Mouse (Mus musculus) heart, adult 8-10 months (tissue): ENCODE results near the gene Slx1b. TPM values are rescaled to one million over a fixed set of nuclear protein-coding genes. Genes with fewer than 3 reads are reported as not detected.

Experiments
- total RNA-seq, 4 experiments: library from RNA; stranded (reverse); gene quantifications; 2 replicates each; pipeline ENCODE4 v1.2.4; 2022

The Slx1b gene
- total RNA-seq, 4 experiments from 2014 or later = 3.2 to 6.2 (median 5.4) TPM

Other genes with a start within 250 kb of the Slx1b start
- gene Atp2a1, start 232.7 kb downstream of the Slx1b start, total RNA-seq = 10 to 100 TPM in 1 of 4 experiments, 1 to 10 TPM in 3; 6.8 to 12.2 (median 8.8) TPM
- gene Sh2b1, start 220.4 kb downstream of the Slx1b start, total RNA-seq = 10 to 100 TPM; 38.6 to 46.6 (median 44.3) TPM
- 100 to 1,000 TPM; 288 to 326 (median 304) TPM for gene Tufm, start 208.4 kb downstream of the Slx1b start, total RNA-seq
- 10 to 100 TPM; 30.7 to 39.3 (median 35.2) TPM for gene Atxn2l, start 192.3 kb downstream of the Slx1b start, total RNA-seq
- gene Eif3c, start 129.4 kb downstream of the Slx1b start, total RNA-seq = 100 to 1,000 TPM; 141 to 155 (median 143) TPM
- gene Apobr, start 110.8 kb downstream of the Slx1b start, total RNA-seq = 1 to 10 TPM in 2 of 4 experiments, under 1 TPM in 2; 0.44 to 1.9 (median 0.75) TPM
- gene Cln3, start 110.0 kb downstream of the Slx1b start, total RNA-seq = 10 to 100 TPM; 12.9 to 15.6 (median 14.1) TPM
- gene Il27, start 100.8 kb downstream of the Slx1b start, total RNA-seq = not detected
- gene Nupr1, start 64.9 kb downstream of the Slx1b start, total RNA-seq = 1 to 10 TPM; 3.5 to 5.3 (median 4.7) TPM
- gene Sgf29, start 46.5 kb downstream of the Slx1b start, total RNA-seq = 10 to 100 TPM; 21.6 to 26.2 (median 24.9) TPM
- 10 to 100 TPM; 18.6 to 38.7 (median 31.5) TPM for gene Sult1a1, start 19.4 kb downstream of the Slx1b start, total RNA-seq
- gene Bola2, start 383 bp downstream of the Slx1b start, total RNA-seq = 10 to 100 TPM; 52.4 to 70.4 (median 56.4) TPM
- gene Coro1a, start 12.0 kb upstream of the Slx1b start, total RNA-seq = 10 to 100 TPM in 1 of 4 experiments, 1 to 10 TPM in 3; 4.9 to 10.0 (median 6.2) TPM
- gene Mapk3, start 63.8 kb upstream of the Slx1b start, total RNA-seq = 10 to 100 TPM; 46.5 to 52.3 (median 50.4) TPM
- 1 to 10 TPM; 1.3 to 2.2 (median 1.8) TPM for gene Gdpd3, start 70.5 kb upstream of the Slx1b start, total RNA-seq
- 10 to 100 TPM; 46.6 to 99.6 (median 72.6) TPM for gene Ypel3, start 81.2 kb upstream of the Slx1b start, total RNA-seq
- under 1 TPM; 0.40 to 0.49 (median 0.42) TPM for gene Tbx6, start 85.7 kb upstream of the Slx1b start, total RNA-seq
- gene Ppp4c, start 96.7 kb upstream of the Slx1b start, total RNA-seq = 10 to 100 TPM; 32.7 to 36.8 (median 34.5) TPM
- gene Fam57b, start 101.9 kb upstream of the Slx1b start, total RNA-seq = 10 to 100 TPM in 1 of 4 experiments, 1 to 10 TPM in 3; 6.9 to 10.1 (median 8.0) TPM
- not detected for gene 4930451I11Rik, start 135.9 kb upstream of the Slx1b start, total RNA-seq
- not detected for gene Doc2a, start 151.6 kb upstream of the Slx1b start, total RNA-seq
- gene Hirip3, start 166.2 kb upstream of the Slx1b start, total RNA-seq = 1 to 10 TPM; 4.8 to 9.6 (median 6.4) TPM
- 10 to 100 TPM; 18.3 to 23.9 (median 21.3) TPM for gene Ino80e, start 166.6 kb upstream of the Slx1b start, total RNA-seq
- gene Taok2, start 188.9 kb upstream of the Slx1b start, total RNA-seq = 10 to 100 TPM; 35.8 to 40.4 (median 38.5) TPM
- gene Tmem219, start 227.1 kb upstream of the Slx1b start, total RNA-seq = 10 to 100 TPM; 10.3 to 13.1 (median 12.6) TPM
- 1 to 10 TPM; 6.6 to 9.3 (median 7.3) TPM for gene Kctd13, start 233.1 kb upstream of the Slx1b start, total RNA-seq